Mouse (Mus musculus): ENCODE measurements at regions not wholly inside any gene's neighbourhood (a gene's known extent, or its start where the extent isn't known, plus 50 kb on each side); places are given as distances from the start of the nearest gene placed in this dataset.

DNA sequence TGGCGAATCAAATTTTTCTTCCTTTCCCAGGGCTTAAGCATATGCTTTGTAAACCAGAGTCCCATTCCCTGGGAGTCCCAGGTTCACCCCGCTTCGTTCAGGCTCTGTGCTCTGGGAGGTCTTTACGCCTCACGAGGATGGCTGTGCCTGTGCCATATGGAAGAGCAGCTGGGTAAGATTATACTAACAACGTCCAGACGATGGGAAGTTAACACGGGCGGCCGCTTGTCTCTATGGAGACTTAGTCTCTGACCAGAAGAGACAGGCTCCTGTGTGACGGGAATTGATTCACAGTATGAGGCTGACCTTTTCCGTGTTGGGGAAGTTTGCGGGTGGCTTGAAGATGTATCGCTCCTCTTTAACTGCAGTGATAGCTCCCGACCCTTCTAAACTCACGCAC lies 107.9 kb downstream of the Cand1 start:
- Histone ChIP-seq H3K27me3 (ENCODE audit: control insufficient read depth, insufficient read depth, low read length, poor library complexity, severe bottlenecking) (peaks cover 2% of the 10 kb centered on the region; the same call in 1 of the 2 replicates), H3K4me3 (ENCODE audit: low read depth, low read length) (no peak overlapping the region), H3K36me3 (ENCODE audit: control insufficient read depth, insufficient read depth, low read length, poor library complexity, severe bottlenecking) (no peaks in the 10 kb centered on the region), H3K4me1 (ENCODE audit: control insufficient read depth, insufficient read depth, low read length) (no peaks in the 10 kb centered on the region), H3K9ac (ENCODE audit: low read depth, poor library complexity, severe bottlenecking) (no peak overlapping the region), H3K27ac (ENCODE audit: insufficient read depth, low read length) (no peak overlapping the region), H3K9me3 (replicated peaks; ENCODE audit: control insufficient read depth, insufficient read depth, low read length, poor library complexity, severe bottlenecking) (no peaks in the 10 kb centered on the region)
- TF ChIP-seq CTCF (IDR thresholded peaks at IDR 0.05; ENCODE audit: low read depth, low read length) (no peak), POLR2A (IDR thresholded peaks at IDR 0.05; ENCODE audit: insufficient read depth, low read length) (no peak), EP300 (IDR thresholded peaks at IDR 0.05; ENCODE audit: insufficient read depth, low read depth, low read length) (no peak)

DNA sequence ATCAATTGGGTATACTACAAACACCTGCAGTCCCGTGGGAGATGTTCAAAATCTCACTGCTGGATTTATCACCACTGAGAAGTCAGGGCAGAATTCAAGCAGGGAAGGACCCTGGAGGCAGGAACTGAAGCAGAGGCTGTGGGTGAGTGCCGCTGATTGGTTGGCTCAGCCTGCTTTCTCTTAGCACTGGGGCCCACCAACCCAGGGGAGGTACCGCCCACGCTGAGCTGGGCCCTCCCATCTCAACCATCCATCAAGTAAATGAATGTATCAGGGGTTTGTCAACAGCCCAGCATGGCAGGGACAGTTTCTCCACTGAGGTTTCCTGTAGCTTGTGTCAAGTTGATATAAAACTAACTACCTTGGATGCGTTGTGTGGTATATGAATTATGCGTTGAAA lies 109.2 kb downstream of the Cand1 start:
- Histone ChIP-seq H3K4me3 (ENCODE audit: low read depth, low read length) (no peak overlapping the region), H3K27ac (ENCODE audit: insufficient read depth, low read length) (no peak overlapping the region), H3K4me1 (ENCODE audit: control insufficient read depth, insufficient read depth, low read length) (no peaks in the 10 kb centered on the region), H3K27me3 (ENCODE audit: control insufficient read depth, insufficient read depth, low read length, poor library complexity, severe bottlenecking) (no peaks in the 10 kb centered on the region; the same call in 1 of the 2 replicates), H3K9me3 (replicated peaks; ENCODE audit: control insufficient read depth, insufficient read depth, low read length, poor library complexity, severe bottlenecking) (no peaks in the 10 kb centered on the region), H3K36me3 (ENCODE audit: control insufficient read depth, insufficient read depth, low read length, poor library complexity, severe bottlenecking) (no peaks in the 10 kb centered on the region), H3K9ac (ENCODE audit: low read depth, poor library complexity, severe bottlenecking) (no peak overlapping the region)
- TF ChIP-seq POLR2A (IDR thresholded peaks at IDR 0.05; ENCODE audit: insufficient read depth, low read length) = no peak
- TF ChIP-seq CTCF (IDR thresholded peaks at IDR 0.05; ENCODE audit: low read depth, low read length) = no peak
- no peak for TF ChIP-seq EP300 (IDR thresholded peaks at IDR 0.05; ENCODE audit: insufficient read depth, low read depth, low read length)

DNA sequence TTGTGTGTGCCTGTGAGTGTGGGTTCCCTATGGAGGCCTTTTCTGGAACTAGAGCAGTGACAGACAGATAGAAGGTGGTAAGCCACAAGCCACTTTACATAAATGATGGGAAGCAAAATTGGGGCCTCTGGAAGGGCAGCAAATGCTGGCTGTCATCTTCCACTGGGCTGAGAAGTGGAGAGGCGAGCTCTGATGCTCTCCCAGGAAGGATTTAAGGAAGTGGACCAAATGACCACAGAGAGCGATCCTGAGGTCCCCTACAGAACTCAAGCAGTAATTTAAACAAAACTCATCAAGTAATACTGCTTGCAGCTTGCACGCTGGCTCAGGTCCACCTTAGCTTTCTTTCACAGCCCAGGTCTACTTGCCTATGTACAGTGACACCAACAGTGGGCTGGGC lies 111.8 kb downstream of the Cand1 start:
- TF ChIP-seq POLR2A (IDR thresholded peaks at IDR 0.05; ENCODE audit: insufficient read depth, low read length) = no peak
- no peak for TF ChIP-seq EP300 (IDR thresholded peaks at IDR 0.05; ENCODE audit: insufficient read depth, low read depth, low read length)
- TF ChIP-seq CTCF (IDR thresholded peaks at IDR 0.05; ENCODE audit: low read depth, low read length) = no peak
- Histone ChIP-seq H3K4me3 (ENCODE audit: low read depth, low read length) (no peak overlapping the region), H3K4me1 (ENCODE audit: control insufficient read depth, insufficient read depth, low read length) (no peaks in the 10 kb centered on the region), H3K9ac (ENCODE audit: low read depth, poor library complexity, severe bottlenecking) (no peak overlapping the region), H3K9me3 (replicated peaks; ENCODE audit: control insufficient read depth, insufficient read depth, low read length, poor library complexity, severe bottlenecking) (no peaks in the 10 kb centered on the region), H3K27ac (ENCODE audit: insufficient read depth, low read length) (no peak overlapping the region), H3K27me3 (ENCODE audit: control insufficient read depth, insufficient read depth, low read length, poor library complexity, severe bottlenecking) (peaks cover 1% of the 10 kb centered on the region; the same call in 1 of the 2 replicates), H3K36me3 (ENCODE audit: control insufficient read depth, insufficient read depth, low read length, poor library complexity, severe bottlenecking) (no peaks in the 10 kb centered on the region)

DNA sequence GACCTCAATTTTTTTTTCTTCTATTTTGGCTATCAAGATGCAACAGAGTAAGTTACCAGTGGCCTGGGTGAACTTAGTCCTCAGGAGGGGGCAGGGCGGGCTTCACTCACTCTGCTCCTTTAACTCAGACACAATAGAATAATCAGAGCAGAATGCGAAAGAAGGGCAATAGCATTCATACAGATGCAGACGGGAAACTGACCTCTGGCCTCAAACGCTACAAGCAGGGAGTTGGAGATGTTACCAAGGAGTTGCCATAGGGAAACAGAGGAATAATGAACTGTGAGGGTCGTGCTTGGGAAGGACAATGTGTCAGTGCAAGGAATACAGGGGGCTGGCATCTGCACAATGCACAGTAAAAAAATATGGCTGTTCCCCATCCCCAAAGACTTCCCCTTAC lies 116.3 kb downstream of the Cand1 start:
- Histone ChIP-seq H3K4me3 (ENCODE audit: low read depth, low read length) (no peak overlapping the region), H3K27me3 (ENCODE audit: control insufficient read depth, insufficient read depth, low read length, poor library complexity, severe bottlenecking) (peaks cover 1% of the 10 kb centered on the region; the same call in 1 of the 2 replicates), H3K9ac (ENCODE audit: low read depth, poor library complexity, severe bottlenecking) (no peak overlapping the region), H3K4me1 (ENCODE audit: control insufficient read depth, insufficient read depth, low read length) (no peaks in the 10 kb centered on the region), H3K36me3 (ENCODE audit: control insufficient read depth, insufficient read depth, low read length, poor library complexity, severe bottlenecking) (no peaks in the 10 kb centered on the region), H3K9me3 (replicated peaks; ENCODE audit: control insufficient read depth, insufficient read depth, low read length, poor library complexity, severe bottlenecking) (0 out of 2 replicates have a peak, but pooled peaks cover 2% of the 10 kb centered on the region), H3K27ac (ENCODE audit: insufficient read depth, low read length) (no peak overlapping the region)
- TF ChIP-seq EP300 (IDR thresholded peaks at IDR 0.05; ENCODE audit: insufficient read depth, low read depth, low read length) (no peak), CTCF (IDR thresholded peaks at IDR 0.05; ENCODE audit: low read depth, low read length) (no peak), POLR2A (IDR thresholded peaks at IDR 0.05; ENCODE audit: insufficient read depth, low read length) (no peak)

DNA sequence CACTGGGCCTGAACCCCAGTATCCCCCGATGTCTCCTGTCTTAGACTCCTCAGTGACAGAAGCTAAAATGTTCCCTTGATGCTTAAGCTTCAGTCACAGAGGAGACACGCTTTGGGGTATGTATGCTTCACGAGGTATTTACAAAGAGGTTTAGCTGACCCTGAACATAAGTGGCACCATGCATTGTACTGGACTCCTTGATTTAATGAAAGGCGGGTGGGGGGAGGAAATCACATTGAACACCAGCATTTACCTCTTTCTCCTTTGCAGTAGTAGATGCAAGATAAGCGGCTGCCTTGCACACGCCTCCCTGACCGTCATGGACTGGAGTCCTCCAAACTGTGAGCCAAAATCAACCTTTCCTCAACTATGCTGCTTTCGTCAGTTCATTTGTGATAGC lies 117.5 kb downstream of the Cand1 start:
- Histone ChIP-seq H3K9me3 (replicated peaks; ENCODE audit: control insufficient read depth, insufficient read depth, low read length, poor library complexity, severe bottlenecking) (0 out of 2 replicates have a peak, but pooled peaks cover 2% of the 10 kb centered on the region), H3K36me3 (ENCODE audit: control insufficient read depth, insufficient read depth, low read length, poor library complexity, severe bottlenecking) (no peaks in the 10 kb centered on the region), H3K27me3 (ENCODE audit: control insufficient read depth, insufficient read depth, low read length, poor library complexity, severe bottlenecking) (peaks cover 1% of the 10 kb centered on the region), H3K4me3 (ENCODE audit: low read depth, low read length) (no peak overlapping the region), H3K9ac (ENCODE audit: low read depth, poor library complexity, severe bottlenecking) (no peak overlapping the region), H3K27ac (ENCODE audit: insufficient read depth, low read length) (no peak overlapping the region), H3K4me1 (ENCODE audit: control insufficient read depth, insufficient read depth, low read length) (no peaks in the 10 kb centered on the region)
- TF ChIP-seq POLR2A (IDR thresholded peaks at IDR 0.05; ENCODE audit: insufficient read depth, low read length) (no peak), EP300 (IDR thresholded peaks at IDR 0.05; ENCODE audit: insufficient read depth, low read depth, low read length) (no peak), CTCF (IDR thresholded peaks at IDR 0.05; ENCODE audit: low read depth, low read length) (no peak)

DNA sequence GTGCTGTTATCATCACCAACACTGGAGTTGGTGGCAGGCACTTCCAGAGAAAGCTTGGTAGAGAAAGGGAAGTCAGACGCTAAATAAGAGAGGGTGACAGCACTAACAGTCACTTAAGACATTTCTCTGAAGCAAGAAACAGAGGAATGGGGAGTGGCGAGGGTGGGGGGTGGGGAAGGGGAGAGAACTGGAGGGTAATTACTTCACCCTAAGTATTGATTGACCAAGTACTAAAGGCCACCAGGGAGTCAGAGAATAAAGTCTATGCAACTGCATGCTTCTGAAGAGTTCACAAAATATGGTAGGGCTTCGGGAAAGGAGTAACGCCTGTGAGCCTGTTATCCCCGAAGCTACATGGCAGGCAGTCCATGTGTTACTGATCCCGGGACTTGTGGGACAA lies 118.3 kb downstream of the Cand1 start:
- Histone ChIP-seq H3K27me3 (ENCODE audit: control insufficient read depth, insufficient read depth, low read length, poor library complexity, severe bottlenecking) (peaks cover 1% of the 10 kb centered on the region), H3K4me1 (ENCODE audit: control insufficient read depth, insufficient read depth, low read length) (no peaks in the 10 kb centered on the region), H3K27ac (ENCODE audit: insufficient read depth, low read length) (no peak overlapping the region), H3K9me3 (replicated peaks; ENCODE audit: control insufficient read depth, insufficient read depth, low read length, poor library complexity, severe bottlenecking) (0 out of 2 replicates have a peak, but pooled peaks cover 2% of the 10 kb centered on the region), H3K9ac (ENCODE audit: low read depth, poor library complexity, severe bottlenecking) (no peak overlapping the region), H3K4me3 (ENCODE audit: low read depth, low read length) (no peak overlapping the region), H3K36me3 (ENCODE audit: control insufficient read depth, insufficient read depth, low read length, poor library complexity, severe bottlenecking) (no peaks in the 10 kb centered on the region)
- TF ChIP-seq POLR2A (IDR thresholded peaks at IDR 0.05; ENCODE audit: insufficient read depth, low read length) (no peak), EP300 (IDR thresholded peaks at IDR 0.05; ENCODE audit: insufficient read depth, low read depth, low read length) (no peak), CTCF (IDR thresholded peaks at IDR 0.05; ENCODE audit: low read depth, low read length) (no peak)
